Mouse (Mus musculus): ENCODE measurements around the gene Tmem107. TPM values are rescaled to one million over a fixed set of nuclear protein-coding genes. Genes with fewer than 3 reads are reported as not detected.
"Not testable (repeated sequence)": the region's sequence is repeated elsewhere in the genome, so short reads cannot be mapped to it uniquely, and the experiment has no call there.

The Tmem107 gene
- total RNA-seq, 2 experiments from 2014 or later = 20.8 to 24.0 TPM

DNA sequence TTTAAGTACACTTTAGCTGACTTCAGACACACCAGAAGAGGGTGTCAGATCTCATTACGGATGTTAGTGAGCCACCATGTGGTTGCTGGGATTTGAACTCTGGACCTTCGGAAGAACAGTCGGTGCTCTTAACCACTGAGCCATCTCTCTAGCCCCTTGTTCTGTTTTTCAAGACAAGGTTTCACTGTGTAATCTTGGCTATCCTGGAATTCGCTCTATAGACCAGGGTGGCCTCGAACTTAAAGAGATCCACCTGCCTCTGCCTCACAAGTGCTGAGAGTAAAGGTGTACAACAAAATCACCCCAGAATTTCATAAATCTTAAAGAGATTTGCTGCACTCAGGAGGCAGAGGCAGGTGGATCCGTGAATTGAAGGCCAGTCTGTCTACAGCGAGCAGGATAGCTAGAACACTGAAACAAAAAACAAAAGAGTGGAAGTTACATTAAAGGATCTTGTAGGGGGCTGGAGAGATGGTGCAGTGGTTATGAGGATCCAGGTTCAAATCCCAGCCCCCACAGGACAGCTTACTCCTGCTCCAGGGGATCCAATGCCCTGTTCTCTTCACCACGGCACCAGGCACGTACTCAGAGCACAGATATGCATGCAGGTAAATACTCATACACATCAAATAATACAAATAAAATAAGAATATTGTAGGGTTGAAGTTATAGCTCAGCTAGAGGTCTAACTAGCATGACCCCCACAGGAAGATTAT is 5.3 kb downstream of the Tmem107 start:
- no peak for DNase-seq

DNA sequence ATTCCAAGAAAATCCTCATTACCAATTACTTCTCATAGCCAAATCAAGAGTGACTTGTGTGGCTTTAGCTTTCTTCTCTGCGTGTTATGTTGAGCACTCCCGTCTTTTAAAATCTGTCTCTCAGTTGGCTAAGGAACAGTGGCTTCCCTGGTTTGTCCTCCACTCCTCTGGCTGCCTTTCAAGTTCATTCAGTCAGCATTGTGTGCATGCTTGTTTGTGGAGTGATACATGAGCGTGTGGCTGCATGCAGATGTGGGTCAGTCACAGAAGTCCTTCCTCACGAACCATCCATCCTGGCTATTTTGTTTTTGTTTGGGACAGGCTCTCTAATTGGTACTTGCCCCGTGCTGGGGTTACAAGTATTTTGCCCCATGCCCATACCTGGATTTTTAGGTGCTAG is 6.0 kb downstream of the Tmem107 start:
- no peak for DNase-seq

DNA sequence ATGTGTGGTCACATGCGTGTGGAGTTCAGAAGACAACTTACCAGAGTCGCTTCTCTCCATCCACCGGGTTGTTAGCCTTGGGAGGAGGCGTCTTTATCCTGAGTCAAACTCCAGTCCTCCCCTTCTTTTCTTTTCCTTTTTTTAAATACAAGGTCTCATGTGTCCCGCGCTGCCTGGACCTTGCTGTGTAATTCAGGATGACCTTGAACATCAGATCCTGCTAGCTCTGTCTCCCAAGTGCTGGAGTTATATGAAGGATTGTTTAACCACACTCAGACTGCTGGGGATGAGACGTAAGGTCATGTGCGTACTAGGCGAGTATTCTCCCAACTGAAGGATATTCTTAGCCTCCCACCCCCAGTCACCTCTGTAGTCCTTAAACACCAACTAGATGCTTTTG is 6.7 kb downstream of the Tmem107 start:
- no peak for DNase-seq

DNA sequence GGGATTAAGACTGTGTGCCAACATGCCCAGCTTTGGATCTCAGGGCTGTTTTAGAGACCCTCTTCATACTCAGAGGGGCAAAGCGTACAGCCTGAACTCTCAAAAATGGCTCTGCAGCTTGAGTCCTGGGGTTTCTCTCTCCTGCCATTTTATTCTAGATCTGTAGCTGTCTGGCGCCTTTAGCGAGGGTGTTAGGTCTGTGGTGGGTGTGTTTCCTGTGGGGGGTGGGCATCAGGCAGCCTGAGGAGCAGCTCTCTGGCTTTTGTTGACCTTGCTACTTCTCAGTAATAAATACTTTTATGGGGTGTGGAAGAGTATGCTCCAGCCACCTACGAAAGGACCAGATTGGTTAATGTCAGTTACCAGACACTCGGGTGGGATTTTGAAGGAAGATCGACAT is 7.4 kb downstream of the Tmem107 start:
- no peak for DNase-seq

DNA sequence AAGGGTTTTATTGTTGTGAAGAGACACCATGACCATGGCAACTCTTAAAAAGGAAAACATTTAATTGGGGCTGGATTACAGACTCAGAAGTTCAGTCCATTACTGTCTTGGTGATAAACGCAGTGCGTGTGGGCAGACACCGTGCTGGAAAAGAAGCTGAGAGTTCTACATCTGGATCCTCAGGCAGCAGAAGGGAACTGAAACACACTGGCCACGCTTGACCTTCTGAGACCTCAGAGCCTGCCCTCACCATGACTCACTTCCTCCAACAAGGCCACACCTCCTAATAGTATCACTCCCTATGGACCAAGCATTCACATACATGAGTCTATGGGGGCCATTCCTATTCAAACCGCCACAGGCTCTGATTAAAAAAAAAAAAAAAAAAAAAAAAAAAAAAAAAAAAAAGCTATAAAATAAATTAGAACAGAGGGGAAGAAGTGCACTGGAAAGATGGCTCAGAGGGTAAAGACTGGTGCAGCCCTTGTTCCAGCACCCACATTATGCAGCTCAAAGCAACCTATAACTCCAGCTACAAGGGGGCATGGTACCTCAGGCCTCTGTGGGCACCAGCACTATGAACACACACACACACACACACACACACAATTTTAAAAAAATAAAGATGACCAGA is 8.3 kb downstream of the Tmem107 start:
- no peak for DNase-seq

DNA sequence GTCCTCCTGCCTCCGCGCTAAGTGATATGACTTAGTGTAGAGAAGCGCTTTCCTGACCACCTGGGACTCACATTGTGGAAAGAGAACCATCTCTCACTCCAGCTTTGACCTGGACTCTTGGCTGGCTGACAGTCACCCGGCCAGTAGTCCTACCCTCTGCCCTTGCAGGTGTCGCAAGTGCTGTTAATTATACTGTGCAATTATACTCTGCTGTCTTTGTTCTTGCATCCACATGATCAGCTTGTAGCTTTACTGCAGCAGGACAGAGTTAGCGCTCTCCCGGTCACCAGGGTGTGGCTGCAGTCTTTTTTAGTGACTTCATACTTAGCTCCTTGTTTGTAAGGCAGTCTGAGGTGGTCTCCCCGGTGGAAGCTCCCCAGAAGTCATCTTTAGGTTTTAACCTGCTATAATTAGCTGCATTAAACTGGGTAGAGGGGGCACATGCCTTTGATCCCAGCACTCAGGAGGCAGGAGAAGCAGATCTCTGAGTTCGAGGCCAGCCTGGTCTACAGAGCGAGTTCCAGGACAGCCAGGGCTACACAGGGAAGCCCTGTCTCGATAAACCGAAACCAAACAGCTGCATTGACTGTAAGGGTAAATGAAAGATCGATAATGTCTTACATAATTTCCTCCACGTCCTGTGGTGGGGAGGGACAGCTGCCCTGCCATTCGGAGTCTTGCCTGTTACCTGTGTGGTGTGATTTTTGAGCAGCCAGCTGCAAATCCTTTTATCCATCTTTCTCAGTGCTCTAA is 9.7 kb downstream of the Tmem107 start:
- no peak for DNase-seq

DNA sequence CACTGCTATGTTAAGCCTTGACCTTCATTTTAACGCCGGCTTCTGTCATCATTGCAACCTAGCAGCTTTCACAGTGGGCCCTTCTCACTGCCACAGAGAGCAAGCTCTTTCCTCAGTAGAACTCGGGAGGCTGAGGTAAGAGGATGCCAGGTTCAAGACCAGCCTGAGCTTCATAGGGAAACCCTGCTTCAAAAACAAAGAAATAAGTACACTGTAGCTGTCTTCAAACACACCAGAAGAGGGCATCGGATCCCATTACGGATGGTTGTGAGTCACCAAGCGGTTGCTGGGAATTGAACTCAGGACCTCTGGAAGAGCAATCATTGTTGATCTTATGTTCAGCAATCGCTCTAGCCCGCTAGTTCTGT is 10.2 kb downstream of the Tmem107 start:
- DNase-seq = no peak

DNA sequence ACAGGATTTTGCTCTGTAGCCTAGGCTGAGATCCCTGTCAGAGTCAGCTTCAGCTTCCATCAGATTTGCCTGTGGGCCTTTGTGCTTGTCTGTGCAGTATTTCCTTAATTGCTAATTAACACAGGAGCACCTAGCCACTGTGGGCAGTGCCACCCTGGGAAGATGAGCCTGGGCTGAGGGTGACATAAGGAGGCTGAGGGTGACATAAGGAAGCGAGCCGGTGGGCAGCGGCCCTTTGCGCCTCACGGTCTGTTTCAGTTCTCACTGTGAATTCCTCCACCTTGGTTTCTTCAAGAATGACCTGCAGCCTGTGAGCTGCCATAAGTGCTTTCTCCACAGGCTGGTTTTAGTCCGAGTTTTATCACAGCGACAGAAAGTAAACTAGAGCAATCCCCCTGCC is 11.0 kb downstream of the Tmem107 start:
- DNase-seq = no peak

DNA sequence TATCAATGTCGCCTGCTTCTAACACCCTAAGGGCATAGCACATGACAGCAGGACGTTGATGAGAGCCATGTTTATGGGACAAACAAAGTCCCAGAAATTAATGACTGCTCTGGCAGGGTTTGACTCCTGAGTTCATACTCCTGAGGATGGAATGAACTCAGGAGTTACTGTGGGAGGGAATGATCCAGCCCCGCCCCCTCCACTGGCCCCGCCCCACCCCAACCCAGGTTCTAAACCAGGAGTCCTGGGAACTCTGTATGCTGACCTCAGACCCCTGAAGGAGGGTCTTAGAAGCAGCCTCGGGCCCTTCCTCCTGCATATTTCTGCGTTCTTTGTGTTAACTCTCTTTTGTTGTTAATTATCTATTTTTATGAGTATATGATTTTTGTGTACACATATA is 15.0 kb downstream of the Tmem107 start:
- DNase-seq = no peak

DNA sequence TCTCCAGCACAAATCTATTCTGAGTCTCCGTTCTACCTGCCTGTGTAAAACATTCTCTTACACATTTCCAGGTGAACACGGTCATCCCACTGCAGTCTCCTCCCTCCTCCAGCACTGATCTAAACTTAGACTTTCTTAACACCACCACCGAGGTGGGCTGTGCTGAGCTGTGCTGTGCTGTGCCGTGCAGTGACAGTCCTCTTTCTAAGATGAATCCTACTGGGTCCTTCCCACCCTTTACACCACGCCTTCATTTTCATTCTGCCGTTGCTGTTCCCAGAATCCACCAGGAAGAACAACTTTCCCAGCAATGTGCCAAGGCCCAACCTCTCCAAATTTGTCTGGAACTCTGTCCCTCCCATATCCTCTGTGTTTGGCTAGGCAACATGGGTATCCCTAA is 15.8 kb downstream of the Tmem107 start:
- no peak for DNase-seq

DNA sequence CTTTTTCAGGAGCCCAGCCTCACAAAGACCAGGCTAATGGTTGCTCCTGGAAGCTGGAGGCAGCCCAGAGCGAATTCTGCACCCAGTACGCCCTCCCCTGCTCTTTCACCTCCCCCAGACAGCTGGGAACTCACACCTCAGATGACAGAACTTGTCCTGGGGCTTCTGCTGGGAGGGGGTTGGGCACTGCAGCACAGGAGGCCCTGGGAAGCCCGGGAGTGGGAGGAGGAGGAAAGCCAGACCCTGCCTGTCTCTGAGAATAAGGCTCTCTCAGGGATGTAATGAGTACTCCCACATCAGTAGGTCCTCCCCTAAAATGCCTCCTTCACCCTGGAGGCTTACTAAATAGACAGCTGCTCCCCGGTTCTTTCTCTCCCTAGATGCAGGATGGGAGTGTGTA is 16.5 kb downstream of the Tmem107 start:
- DNase-seq = no peak

DNA sequence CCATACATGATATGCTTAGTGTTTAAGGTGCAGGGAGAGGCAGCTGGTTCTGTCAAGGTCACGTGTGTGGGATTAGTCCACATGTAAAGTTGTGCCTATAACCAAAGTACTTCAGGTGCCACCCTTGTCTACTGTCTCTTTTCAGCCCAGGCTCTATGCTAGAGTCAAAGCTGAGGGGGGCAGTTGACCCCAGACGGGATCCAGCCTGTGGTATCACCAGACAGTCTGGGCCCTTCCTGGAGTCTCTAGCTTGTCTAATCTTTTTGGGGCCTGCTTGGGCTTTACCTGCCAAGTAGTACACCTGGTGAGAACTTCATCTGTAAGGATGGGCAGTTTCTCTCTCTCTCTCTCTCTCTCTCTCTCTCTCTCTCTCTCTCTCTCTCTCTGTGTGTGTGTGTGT is 17.0 kb downstream of the Tmem107 start:
- DNase-seq = no peak

DNA sequence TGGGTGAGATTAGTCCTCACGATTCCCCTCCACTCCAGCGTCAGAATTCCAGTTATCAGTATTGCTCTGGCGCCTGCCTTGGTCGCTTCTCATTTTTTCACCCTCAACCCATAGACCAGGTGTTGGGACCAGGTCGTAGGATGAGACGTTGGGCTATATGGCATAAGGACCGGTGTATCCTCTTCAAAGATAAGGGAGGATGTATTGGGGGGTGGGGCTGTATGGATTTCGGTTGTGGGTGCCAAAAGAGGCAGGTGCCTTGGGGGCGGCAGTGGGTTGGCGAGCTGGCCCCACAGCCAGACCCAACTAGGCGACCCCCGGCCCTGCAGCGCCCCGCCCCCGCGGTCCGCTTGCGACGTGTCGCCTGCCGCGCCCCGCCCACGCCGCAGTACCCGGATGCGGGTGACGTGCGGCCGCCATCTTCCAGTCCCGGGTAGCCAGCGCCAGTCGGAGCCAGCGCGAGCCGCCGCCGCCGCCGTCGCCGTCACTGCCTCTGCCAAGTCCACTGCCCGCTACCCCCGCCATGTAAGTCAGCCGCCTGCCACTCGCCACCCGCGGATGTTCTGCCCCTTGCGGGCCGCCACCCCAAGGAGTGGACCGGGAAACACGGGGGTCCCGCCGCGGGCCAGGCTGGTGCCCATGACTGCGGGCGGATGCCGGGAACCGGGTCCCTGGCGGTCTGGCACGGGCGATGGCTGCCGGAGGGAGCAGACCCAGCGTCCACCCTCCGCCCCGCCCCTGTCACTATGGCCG is 17.7 kb downstream of the Tmem107 start, which contains the start of gene Vamp2:
Vamp2 (plus strand) TSS at position 388 of the 753 bp plus-strand sequence.
- DNase-seq = peak; percentile 90 to 91

DNA sequence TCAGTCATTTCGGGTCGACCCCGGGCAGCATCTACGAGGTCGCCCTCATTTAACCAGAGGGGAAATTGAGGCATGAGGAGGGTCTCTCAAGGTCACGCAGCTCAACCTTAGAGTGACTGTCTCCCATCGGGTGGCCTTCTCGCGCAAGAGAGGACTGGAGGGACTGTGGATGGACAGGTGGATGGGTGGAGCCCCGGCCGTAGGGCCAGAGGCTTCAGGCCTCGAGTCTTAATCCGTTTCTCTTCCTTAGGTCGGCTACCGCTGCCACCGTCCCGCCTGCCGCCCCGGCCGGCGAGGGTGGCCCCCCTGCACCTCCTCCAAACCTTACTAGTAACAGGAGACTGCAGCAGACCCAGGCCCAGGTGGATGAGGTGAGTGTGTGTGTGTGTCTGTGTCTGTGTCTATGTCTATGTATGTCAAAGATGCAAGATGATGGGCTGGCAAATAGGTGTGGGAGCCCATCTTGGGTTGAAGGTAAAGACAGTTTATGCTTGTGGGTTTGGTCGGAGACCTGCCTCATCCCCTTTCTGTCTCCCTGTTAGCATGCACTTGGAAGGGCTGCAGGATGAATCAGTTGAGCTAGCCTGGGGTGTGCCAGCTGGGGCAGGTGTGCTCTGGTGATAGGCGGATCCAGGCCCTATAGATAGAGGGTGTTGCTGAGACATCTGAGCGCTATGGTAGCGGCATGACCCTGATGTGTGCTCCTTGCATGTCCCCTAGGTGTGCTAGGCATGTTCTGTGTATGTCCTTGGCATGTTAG is 18.4 kb downstream of the Tmem107 start:
- no peak for DNase-seq

DNA sequence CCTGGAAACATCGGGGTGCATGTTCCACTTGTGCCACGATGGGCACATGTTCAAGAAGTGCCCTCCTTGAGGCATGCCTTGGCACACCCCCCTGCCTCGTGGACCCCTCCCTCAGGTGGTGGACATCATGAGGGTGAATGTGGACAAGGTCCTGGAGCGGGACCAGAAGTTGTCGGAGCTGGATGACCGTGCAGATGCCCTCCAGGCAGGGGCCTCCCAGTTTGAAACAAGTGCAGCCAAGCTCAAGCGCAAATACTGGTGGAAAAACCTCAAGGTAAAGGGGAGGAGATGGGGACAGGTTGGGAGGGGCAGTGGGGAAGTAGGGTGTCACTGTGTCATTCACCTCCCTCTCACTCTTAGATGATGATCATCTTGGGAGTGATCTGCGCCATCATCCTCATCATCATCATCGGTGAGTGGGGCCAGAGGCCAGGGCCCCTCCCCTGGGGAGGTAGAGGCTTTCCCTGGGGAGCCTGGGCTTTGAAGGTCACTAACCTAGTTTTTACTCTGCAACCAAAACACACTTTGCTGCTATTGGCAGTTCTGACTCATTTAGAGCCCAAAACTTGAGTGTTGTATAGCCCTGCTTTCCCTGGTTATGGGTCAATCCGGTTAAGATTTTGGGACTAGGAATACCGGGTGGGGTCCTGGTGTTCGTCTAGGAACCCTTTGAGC is 19.1 kb downstream of the Tmem107 start:
- no peak for DNase-seq

DNA sequence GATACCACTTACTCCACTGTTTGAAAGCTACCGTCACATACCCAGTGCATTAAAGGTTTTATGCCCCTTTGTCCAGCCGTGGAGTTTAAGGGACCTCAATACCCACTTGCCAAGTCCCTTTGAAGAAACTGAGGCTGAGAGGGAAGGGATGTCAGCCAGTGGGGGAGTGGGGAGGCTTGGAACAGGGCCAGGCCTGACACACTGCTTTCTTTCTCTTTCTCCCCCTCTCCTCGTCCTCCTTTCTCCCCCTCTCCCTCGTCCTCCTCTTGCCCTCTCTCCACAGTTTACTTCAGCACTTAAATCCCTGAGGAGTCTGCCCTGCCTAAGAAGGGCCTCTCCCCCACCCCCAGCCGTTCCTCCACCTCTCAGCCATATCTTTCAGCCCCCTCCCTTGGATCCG is 19.8 kb downstream of the Tmem107 start:
- no peak for DNase-seq

DNA sequence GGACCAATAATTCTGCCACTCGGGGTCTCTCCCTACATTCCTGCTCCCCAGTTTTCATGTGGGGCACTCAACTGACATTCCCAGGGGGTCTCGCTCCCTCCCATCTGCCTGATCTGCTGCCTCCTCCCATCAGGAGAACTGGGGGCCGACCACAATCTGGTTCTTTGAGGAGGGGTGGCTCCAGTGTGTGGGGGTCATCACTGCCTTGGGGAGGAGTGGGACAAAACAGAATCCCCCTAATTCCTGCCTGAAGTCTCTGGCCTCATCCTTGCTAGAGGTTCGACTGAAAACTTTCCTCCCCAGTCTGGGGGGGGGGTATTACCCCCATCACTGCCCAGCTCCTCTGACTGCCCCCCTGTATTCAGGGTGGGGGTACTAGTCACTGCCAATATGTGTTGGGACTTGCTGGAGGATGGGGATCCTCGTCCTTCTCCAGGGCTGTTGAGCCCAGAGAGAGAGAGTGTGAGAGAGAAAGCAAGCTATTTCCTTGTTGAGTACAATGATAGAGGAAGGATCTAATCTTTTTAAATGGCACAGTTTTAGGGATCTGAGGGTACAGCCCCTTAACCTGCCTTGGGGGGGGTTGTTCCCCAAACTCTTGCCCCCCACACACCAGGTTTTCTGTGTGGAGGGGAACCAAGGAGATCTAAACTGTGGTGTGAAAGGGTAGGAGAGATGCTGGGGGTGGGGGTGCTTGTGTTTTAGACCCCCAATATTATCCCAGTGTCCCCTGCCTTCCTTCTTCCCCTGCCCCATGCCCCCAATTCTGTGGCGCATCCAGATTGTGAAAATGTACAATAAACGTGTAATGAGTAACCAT is 21.2 kb downstream of the Tmem107 start:
- no peak for DNase-seq

DNA sequence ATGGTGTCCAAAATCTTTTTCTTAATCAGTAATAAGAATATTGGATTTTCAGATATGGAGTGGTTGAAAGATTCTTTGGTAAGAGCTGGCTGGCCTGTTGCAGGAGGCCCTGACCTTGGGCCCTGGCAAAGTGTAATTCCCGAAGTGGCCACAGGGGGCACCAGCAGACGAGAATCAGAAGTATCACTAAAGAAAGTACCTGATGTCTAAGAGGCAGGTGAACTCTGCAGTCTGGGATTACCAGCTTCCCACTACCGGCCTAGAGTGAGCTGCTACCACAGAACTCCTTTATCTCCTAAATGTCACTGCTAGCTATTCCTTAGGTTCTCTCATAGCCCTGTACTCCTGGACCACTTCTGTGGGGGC is 21.8 kb downstream of the Tmem107 start:
- peak; percentile 72 to 80 for DNase-seq

DNA sequence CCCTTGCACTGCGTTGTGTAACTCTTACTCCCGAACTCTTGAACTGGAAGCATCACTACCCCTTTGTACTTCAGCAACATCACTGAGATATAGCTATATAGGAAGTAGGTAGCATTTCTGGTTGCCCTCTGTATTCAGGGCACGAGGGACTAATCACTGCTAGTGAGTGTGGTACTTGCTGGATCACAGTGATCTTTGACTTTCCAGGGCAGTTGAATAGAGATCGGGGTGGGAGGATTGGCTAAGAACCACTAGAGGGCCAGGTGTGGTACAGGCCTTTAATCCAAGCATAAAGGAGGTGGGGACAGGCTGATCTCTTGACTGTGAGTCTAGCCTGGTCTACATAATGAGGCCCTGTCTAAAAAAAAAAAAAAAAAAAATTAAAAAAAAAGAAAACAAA is 22.3 kb downstream of the Tmem107 start:
- no peak for DNase-seq

DNA sequence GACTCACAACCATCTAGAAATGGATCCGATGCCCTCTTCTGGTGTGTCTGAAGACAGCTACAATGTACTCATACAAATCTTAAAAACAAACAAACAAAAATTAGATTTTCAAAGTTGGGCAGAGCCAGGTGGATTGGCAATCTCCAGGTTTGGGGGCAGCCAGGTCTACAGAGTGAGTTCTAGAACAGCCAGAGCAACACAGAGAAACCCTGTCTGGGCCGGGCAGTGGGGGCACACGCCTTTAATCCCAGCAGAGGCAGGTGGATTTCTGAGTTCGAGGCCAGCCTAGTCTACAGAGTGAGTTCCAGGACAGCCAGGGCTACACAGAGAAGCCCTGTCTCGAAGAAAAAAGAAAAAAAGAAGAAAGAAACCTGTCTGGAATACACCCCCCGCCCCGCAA is 23.2 kb downstream of the Tmem107 start:
- DNase-seq = not testable (repeated sequence)
